Mouse (Mus musculus) lung, postnatal 14 days (tissue): Measurements from ENCODE around the gene BC005624.

Experiments used
- DNase-seq: peaks from one replicate; pipeline ENCODE4 v3.0.0; 2021

Gene BC005624

DNA sequence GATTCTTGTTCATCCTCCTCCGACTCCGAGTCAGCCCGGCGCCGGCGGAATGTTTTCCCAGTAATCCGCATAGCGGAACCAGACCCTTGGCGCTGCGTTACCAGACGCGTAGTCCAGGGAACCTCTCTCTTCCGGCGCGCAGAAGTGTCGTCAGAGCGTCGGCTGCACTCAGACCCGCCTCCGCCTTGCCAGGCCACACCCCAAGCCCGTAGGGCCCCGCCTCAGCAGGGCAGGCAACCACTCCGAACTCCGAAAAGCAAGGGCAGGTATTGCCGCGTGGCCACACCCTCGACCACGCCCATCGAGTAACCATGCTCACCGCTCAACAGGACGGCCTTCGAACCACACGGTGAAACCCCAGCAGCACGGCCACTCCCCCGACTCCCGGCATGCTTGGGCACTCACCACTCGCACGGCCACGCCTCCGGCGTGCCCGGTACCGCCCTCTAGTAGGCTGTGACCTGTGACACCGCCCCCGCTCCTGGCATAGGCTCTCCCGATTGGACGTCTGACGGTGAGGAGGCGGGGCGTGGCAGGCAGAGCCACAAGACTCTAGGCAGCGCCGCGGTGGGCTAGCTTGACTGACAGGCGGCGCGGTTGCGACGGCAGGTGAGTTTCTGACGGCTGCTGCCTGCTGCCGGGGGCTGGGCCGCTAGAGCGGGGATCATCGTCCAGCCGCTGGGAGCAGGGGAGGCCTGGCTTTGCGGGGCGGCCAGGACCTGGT lies at the start of gene BC005624, which contains the start of gene Usp20:
Gene BC005624 (minus strand): TSS at position 412 of the 724 bp plus-strand sequence.
Gene Usp20 (plus strand): TSS at position 490 of the 724 bp plus-strand sequence.
- DNase-seq: peak; percentile 99

DNA sequence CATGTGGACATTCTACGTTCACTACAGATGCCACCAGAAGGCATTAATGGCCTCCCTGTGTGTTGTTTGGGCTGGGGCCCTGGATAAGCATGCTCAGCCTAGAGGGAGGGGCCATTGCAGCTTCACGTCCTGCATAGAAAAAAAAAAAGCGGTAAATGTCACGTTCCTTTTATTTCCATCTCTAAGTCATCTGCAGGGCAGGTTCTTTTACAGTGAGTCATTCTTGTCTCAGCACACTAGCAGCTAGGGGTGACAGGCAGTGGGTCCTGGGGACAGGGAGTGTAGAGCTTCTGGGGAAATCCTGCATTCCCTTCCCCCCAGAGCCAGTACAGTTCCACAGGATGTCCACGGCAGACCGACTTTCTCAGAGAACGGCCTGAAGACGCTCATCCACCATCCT lies 44.6 kb upstream of the BC005624 start:
- no peak for DNase-seq

DNA sequence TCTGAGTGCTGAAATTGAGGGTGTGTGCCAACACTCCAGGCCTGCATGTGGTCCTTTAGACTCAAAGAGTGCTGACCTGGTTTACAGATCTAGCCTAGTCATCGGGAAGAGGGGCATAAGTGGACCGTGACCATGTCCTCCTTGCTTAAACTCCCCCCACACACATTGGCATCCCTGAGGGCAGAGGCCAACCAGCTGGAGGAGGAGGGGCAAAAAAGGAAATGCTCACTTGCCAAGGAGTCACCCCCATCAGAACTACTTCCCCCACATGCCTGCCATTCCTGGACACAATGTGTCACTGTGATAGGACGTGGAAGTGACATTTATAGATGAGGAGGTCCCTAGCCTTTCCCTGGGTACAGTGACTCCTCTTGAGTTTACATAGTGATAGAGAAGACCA lies 43.5 kb upstream of the BC005624 start:
- no peak for DNase-seq

DNA sequence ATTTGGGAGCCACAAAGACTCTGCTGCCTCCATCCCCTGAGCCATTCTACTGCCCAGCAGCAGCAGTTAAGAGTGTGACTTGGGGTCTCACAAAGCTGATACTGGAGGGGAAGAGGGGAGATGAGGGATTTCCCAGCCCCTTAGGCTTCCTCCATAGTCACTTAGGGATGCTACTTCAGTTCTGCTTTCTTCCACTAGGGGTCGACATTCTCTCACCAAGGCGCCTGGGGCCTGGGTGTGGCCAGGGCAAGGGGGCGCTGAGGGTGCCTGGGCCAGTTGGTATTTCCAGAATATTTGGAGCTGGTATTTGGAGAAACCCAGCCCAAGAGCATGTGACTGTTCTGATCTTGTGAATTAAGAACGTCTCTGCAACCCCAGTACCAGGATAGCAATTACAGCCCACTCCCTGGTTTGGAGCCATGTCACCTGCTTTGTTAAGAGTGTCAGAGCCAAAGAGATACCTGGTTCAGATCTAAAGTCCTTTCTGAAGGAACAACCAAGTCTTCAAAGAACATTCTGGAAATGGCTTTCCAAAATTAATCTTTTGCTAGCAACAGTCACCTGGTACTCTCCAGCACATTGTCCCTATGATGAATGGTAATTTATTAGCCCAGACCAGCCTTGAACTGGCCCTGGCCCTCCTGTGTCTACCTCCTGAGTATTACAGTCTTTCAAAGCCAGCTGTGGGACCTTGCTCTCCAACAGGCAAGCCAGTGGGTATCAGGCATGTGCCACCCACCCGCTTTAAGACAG lies 42.8 kb upstream of the BC005624 start:
- peak; percentile 78 for DNase-seq

DNA sequence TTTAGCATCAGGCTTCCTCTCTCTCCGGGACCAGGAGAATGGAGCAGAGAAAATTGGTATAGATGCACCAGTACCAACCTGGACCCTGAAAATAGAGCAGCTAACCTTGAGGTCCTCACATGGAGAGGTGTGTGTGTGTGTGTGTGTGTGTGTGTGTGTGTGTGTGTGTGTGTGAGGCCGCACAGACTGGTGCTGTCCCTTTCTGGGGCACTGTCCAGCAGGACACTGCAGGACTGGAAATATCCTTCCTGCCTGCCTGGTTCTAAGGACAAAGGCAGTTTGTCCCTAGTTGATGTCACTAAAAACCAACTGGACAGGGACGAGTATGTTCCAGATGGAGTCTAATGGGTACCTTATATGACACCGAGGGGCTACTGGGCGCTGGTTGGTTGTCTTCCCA lies 41.9 kb upstream of the BC005624 start:
- no peak for DNase-seq

DNA sequence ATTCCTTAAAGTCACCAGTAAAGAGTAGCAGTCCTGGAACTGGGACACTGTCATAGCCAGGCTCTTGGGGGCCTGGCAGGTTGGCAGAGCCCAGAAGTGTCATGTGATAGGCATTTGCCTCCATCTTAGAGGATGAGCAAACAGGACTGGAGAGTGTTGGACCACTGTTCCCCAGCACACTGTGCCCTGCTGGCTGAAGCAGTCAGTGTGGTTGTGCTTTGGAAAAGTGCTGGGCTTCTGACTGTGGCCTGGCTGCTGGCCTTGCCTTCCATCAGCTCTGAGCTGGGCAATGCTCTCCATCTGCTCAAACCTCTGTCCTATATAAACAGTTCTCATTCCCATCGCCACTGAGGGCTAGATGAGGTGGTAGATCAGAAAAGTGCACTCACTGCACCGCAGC lies 38.2 kb upstream of the BC005624 start:
- DNase-seq: no peak

DNA sequence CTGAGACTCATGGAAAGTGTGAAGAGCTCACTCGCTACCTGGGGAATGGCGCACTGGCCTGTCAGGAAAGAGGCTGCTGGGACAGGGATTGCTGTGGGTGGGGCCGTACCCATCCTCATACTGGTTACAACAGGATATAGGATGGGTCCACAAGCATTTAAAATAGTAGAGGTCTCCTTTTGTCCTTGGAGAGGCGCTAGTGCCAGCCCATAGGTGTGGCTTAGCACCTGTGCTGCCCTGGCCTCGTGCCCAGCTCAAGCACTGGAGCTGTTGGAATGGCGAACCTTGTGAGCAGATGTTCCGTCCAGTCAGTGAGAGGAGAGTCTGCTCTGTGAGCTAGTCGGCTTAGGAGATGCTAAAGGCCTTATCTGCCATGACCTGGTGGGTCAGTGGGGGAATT lies 37.0 kb upstream of the BC005624 start:
- DNase-seq: no peak

DNA sequence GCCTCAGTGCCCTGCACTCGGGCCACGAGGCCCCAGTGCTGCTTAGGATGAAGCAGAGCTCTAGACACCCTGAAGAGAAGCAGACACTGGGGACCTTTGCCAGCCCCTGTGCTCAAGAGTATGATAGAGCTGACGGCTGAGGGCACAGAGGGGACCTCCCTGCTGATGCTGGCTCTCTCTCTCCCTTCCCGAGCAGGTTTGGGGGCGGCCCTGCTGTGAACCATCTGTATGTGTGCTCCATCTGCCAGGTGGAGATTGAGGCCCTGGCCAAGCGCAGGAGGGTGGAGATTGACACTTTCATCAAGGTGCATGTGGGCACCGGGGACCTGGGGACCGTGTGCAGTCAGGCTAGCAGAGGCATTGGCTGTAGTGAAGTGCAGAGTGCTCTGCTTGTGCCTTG lies 36.5 kb upstream of the BC005624 start:
- DNase-seq: no peak

DNA sequence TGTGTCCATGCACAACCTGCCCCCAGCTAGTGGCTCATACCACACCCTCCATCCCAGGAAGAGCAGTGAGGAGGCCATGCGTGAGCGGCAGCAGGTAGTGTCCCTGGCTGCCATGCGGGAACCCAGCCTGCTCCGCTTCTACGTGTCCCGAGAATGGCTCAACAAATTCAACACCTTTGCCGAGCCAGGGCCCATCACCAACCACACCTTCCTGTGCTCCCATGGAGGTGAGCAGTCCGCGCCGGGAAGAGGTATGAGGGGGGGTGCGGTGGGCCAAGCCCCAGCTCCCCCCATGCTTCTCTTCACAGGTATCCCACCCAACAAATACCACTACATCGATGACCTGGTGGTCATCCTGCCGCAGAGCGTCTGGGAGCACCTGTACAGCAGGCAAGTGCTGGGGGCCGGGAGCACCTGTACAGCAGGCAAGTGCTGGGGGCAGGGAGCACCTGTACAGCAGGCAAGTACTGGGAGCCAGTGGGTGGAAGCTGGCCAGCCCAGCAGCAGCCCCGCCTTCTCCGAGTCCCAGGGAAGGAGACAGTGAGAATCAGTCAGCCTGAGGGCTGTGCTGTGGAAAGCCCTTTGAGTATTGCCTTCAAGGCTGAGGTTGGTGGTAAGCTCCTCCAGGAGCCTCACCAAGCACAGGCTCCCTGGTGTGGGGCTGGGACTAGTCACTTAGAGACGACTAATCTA lies 35.8 kb upstream of the BC005624 start:
- DNase-seq: no peak

DNA sequence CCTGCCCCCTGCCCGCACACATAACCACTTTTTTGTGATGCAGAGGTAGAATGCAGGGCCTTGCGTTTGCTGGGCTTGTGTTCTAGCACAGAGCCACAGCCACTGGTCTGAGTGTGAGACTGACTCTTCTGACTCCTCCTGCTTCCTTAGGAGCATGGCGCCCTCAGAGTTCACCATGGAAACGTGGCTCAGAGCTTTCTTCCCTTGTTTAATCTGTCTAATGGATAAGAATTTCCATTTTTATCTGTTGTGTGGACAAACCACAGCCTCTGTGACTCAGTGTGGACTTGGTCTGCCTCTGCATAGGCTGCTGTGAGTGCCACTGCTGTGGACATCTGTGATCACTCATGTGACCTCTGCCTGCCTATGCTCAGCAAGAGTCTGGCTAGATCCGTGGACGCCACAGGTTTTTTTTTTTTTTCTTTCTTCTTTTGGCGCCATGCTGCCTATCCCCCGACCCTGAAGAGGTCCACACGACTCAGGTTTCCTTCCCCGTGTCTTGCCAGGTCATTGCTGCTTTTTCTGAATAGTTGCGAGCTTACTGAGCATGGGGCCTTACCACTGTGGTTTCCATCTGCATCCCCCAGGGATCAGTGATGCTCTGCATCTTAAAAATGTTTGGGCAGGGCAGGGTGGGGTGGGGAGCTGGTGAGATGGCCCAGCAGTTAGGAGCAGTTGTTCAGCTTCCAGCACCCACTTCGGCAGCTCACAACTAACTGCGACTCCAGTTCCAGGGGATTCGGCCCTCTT lies 31.5 kb upstream of the BC005624 start:
- no peak for DNase-seq

DNA sequence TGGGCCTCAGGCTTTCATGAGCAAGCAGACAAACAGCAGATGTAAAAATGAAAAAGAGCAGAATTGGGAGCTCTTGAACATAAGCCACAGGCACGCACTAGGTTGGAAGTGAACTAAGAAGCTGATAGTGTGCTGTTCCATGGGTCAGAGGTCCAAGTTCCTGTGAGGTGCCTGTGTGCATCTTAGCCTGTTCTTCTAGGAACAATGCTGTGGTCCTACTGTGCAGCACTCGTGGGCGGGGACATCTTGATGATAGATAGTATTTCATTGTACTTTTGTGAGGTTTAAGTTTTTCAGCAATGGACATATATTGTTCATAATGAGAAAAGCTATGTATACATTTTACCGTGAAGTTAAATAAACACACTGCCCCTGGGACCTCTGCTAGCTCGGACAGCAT lies 25.2 kb upstream of the BC005624 start:
- DNase-seq: no peak

DNA sequence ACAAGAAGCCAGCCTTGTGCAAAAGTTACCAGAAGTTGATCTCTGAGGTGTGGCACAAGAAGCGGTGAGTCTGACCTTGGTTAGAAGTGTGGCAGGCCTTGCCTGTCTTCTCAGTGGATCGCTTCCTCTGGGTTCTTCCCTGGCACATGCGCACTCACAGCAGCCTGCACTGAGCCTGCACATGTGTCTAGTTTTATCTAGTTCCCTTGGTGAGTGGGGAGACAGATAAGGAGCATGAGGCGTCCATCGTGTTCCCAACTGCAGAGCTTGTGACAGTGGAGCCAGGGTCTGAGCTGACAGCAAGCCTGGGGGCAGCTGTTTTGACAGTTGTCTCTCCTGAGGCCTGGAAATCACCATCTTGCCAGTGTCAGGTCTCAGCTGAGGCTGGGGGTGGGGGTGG lies 24.4 kb upstream of the BC005624 start:
- DNase-seq: no peak

DNA sequence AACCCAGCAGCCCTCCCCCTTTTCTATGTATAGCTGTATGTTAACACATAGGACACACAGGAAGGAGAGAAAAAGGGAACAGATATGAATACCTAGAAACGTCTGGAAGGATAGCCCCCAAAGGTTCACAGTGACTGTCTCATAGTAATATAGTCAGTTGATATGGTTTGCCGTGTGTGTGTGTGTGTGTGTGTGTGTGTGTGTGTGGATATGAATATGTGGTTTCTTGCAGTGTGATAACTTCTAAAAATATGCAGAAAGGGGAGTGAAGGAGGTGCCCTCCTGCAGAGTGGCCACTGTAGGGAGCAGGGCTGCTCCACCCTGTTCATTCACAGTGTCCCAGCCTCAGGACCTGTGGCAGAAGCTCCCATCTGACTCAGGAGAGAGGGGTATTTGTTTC lies 23.5 kb upstream of the BC005624 start:
- no peak for DNase-seq

DNA sequence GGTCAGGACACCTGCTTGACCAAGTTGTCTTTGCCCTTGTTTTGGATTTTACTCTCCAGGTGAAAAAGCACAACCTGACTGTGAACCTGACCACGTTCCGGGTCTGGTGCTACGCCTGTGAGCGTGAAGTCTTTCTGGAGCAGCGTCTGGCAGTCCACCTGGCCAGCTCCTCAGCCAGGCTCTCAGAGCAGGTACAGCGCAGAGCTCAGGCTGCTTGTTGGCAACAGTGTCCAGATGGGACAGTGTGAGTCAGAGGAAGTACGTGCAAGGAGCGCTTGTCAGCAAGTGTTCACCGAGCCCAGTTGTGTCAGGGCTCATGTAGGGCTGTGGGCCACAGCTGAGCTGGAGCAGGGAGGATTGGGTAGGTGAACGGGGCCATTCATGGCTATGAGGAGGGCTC lies 20.9 kb upstream of the BC005624 start:
- DNase-seq: no peak

DNA sequence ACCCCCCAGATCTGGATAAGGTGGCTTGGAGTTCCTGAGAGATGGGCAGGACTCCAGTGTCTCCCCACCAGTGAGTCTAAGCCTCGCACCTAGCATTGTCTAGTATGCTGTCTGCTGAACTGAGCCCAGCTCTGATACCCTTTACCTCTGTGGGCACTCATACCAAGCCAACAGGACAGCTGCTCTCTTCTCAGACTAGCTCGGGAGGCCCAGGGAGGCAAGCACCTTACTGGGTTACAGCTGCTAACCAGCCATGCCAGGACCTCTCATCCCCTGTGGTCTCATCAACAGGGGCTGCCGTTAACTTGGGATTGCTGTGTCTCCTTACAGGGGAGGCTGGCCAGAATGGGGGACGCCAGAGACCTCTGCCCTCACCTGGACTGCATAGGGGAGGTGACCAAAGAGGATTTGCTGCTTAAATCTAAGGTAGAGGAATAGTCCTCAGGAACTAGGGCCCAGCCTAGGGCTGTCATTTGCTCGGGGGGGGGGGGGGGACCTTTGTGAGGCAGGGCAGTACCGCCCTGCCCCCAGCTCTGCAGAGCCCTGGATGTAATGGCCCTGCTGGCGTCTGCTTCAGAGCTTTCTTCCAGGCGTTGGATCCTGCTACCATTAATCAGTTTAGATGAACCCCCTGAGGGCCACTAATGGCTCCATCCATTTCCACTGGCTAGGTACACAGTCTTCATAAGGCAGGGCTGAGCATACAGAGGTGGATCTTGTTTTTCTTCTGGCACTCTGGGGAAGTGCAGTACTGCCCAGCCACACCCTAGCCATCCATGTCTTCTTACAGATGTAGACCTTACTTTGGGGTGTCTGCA lies 16.7 kb upstream of the BC005624 start:
- no peak for DNase-seq

DNA sequence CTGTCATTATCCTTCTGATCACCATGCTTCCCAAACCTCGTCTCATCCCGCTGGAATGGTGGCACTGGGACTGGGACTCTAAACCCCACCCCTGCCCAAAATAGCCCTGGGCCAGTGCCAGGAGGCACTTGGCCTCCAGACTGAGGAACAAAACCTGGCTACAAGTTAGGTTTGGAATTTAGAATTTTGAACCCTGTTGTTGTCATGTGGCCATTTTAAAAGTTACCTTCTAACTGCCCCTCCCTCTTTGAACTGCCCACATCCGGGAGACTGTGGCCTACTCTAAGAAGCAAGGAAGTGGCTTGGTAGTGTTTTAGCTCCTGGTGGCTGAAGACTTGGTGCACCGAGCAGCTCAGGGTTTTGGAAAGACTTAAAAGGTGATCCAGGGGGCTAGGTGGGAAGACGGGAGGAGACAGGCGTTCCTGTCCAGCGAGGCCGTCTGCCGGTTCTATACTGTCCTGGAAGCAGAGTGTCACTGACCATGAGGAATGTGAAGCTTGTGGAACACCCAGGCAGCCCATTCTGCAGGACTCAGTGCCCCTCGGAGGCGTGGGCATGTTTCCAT lies 13.5 kb upstream of the BC005624 start:
- peak; percentile 16 for DNase-seq

DNA sequence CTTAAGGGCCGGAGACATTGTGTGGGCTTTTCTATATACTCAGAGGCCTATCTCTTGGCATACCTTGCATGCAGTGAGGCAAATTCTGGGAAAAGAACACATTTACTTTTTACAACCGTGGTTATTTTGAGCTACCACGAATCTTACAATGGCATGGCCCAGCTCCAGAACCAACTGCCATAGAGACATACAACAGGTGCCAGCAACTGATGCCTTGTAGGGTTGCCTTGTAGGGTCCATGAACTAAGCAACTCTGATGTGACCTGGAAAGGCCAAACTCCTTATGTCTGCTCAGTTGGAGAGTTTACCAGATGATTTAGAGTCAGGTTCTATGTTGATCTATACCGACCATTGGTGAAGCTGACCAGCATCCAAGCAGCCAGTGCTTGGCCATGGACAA lies 12.9 kb upstream of the BC005624 start:
- no peak for DNase-seq

DNA sequence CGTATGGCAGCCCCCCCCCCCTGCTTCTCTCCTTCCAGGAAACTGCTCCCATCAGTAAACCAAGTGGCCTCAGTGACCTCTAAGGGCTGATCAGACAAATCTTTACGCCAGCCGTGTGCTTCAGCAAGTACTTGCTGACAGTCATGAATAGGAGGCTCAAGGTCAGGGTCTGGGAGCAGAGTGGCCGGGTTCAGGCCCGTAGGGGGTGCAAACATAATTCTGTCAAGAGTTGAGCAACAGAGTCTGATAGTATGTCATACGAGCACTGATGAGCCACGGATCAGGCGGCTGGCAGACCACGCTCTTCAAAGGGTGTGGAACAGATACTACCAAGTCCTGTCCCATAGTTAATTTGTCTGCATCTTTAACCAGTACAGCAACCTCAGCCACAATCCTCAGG lies 8.2 kb upstream of the BC005624 start:
- DNase-seq: no peak

DNA sequence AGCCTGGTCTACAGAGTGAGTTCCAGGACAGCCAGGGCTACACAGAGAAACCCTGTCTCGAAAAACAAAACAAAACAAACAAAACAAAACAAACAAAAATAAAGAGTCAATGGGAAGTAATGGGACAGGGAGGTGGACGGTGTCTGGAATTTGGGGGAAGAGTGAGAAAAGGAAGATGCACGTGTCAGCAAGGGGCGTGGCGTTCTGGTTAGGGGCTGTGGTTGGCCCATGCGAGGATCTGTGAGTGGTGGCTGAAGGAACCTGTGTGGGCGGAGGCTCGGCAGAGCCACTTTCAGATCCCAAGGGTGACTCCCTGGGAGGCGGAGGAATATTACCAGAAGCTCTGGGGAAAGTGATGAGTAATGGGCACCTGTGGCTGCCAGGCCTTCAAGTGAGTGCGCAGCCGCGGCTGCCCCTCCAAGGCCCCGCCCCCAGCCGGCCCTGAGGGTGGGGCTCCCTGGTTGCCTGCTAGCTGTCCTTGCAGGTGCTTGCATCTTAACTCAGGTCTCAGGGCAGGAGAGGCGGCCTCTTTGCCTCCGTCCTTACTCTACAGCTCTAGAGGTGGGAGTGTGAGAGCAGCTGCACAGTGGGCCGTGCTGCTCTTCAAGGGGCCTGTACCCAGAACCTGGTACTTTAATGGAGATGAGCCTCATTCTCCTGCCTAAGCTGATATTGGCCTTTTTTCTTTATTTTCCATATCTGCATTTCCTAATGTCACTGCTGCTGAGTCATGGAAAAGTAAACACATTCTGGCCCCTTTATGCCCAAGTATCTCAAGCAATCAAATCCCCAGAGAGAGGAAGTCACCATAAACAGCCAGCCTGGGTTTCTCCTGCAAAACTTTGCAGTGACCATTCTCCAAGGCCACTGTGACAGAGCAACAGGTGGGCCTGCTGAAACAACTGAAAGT lies 3.4 kb upstream of the BC005624 start:
- peak; percentile 67 for DNase-seq

DNA sequence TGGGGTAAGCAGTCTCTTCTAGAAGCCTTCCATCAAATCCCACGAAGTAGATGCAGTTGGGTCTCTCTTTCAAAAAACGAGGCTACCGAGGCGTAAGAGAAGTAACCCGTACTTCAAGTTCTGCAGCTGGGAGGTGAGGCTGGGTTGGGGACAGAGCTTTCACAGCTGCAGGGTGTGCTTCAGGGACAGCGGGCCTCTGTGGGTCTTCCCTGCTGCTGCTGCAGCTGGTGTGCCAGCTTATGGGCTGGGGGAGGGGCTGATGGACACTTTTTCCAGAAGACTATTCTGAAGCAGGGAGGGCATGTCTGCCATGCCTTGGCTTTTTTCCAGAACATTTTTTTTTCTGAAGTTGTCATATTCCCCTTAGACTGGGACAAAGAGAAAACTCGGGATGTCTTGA lies 1.0 kb upstream of the BC005624 start:
- DNase-seq: no peak
